Mouse (Mus musculus) brown adipose tissue, adult 24 weeks (tissue): ENCODE measurements at regions not wholly inside any gene's neighbourhood (a gene's known extent, or its start where the extent isn't known, plus 50 kb on each side); places are given as distances from the start of the nearest gene placed in this dataset.
"Not testable (repeated sequence)": the region's sequence is repeated elsewhere in the genome, so short reads cannot be mapped to it uniquely, and the experiment has no call there.

Experiments used
- H3K27ac ChIP-seq: fragments of 200-500 bp; replicated peaks from 2 replicates; pipeline ENCODE4 v1.5.1; 2012; ENCODE audit warnings: low read depth, mild to moderate bottlenecking, low read length
- H3K4me1 ChIP-seq: fragments of 200-500 bp; 2 replicates; pipeline ENCODE4 v1.6.1; 2012; ENCODE audit warnings: low read length, mixed read lengths; ENCODE audit not compliant: control insufficient read depth, insufficient read depth, insufficient read length
- H3K4me3 ChIP-seq: fragments of 200-500 bp; 2 replicates; pipeline ENCODE4 v1.5.1; 2012; ENCODE audit warnings: low read depth, mild to moderate bottlenecking, low read length, moderate library complexity; ENCODE audit not compliant: insufficient read depth

GRCm38 (mm10) chr16:49505271-49505670 is 193.8 kb upstream of the Ift57 start:
- H3K4me1 ChIP-seq: peaks cover 2% of the 10 kb centered on the region; the same call in 1 of the 2 replicates
- H3K27ac ChIP-seq: no peak overlapping the region
- no peak overlapping the region for H3K4me3 ChIP-seq

- Histone ChIP-seq H3K4me3 (no peak overlapping the region), H3K4me1 (no peaks in the 10 kb centered on the region), H3K27ac (no peak overlapping the region)
These were observed 180.2 kb upstream of the Ift57 start for GRCm38 (mm10) chr16:49518844-49519243.

GRCm38 (mm10) chr16:49520411-49520810 is 178.6 kb upstream of the Ift57 start:
- H3K27ac ChIP-seq: no peak overlapping the region
- H3K4me1 ChIP-seq: no peaks in the 10 kb centered on the region
- no peak overlapping the region for H3K4me3 ChIP-seq

- H3K4me3 ChIP-seq: no peak overlapping the region
- H3K27ac ChIP-seq: no peak overlapping the region
These were observed 177.3 kb upstream of the Ift57 start for GRCm38 (mm10) chr16:49521685-49522084.

GRCm38 (mm10) chr16:49522576-49522975 is 176.5 kb upstream of the Ift57 start:
- Histone ChIP-seq H3K27ac (no peak overlapping the region), H3K4me3 (no peak overlapping the region), H3K4me1 (no peaks in the 10 kb centered on the region)

More at GRCm38 (mm10) chr16:49521685-49522084, 177.3 kb upstream of the Ift57 start:
- no peaks in the 10 kb centered on the region for H3K4me1 ChIP-seq

- not testable (repeated sequence) for H3K27ac ChIP-seq, H3K4me1 ChIP-seq, H3K4me3 ChIP-seq
These were observed 170.4 kb upstream of the Ift57 start for GRCm38 (mm10) chr16:49528618-49529017.

- H3K4me3 ChIP-seq: no peak overlapping the region
- no peak overlapping the region for H3K27ac ChIP-seq
These were observed 170.0 kb upstream of the Ift57 start for GRCm38 (mm10) chr16:49529060-49529459.

GRCm38 (mm10) chr16:49530051-49530450 is 169.0 kb upstream of the Ift57 start:
- Histone ChIP-seq H3K4me3 (no peak overlapping the region), H3K4me1 (no peaks in the 10 kb centered on the region), H3K27ac (no peak overlapping the region)

More at GRCm38 (mm10) chr16:49529060-49529459, 170.0 kb upstream of the Ift57 start:
- no peaks in the 10 kb centered on the region for H3K4me1 ChIP-seq

GRCm38 (mm10) chr16:49532071-49532686 is 166.9 kb upstream of the Ift57 start:
- Histone ChIP-seq H3K4me1 (no peaks in the 10 kb centered on the region), H3K4me3 (no peak overlapping the region), H3K27ac (no peak overlapping the region)

- Histone ChIP-seq H3K4me1 (no peaks in the 10 kb centered on the region), H3K4me3 (no peak overlapping the region), H3K27ac (no peak overlapping the region)
These were observed 165.5 kb upstream of the Ift57 start for GRCm38 (mm10) chr16:49533498-49533998.

- Histone ChIP-seq H3K4me1 (no peaks in the 10 kb centered on the region), H3K4me3 (no peak overlapping the region), H3K27ac (no peak overlapping the region)
These were observed 148.8 kb upstream of the Ift57 start for GRCm38 (mm10) chr16:49550231-49550630.

GRCm38 (mm10) chr16:49570031-49570430 is 129.0 kb upstream of the Ift57 start:
- no peak overlapping the region for H3K4me3 ChIP-seq
- H3K4me1 ChIP-seq: no peaks in the 10 kb centered on the region; the same call in 1 of the 2 replicates
- no peak overlapping the region for H3K27ac ChIP-seq

GRCm38 (mm10) chr16:49572485-49573170 is 126.4 kb upstream of the Ift57 start:
- H3K27ac ChIP-seq: no peak overlapping the region
- no peaks in the 10 kb centered on the region; the same call in 1 of the 2 replicates for H3K4me1 ChIP-seq
- H3K4me3 ChIP-seq: no peak overlapping the region

GRCm38 (mm10) chr16:49573171-49573517 is 125.9 kb upstream of the Ift57 start:
- H3K4me3 ChIP-seq: no peak overlapping the region
- no peak overlapping the region for H3K27ac ChIP-seq
- H3K4me1 ChIP-seq: no peaks in the 10 kb centered on the region; the same call in 1 of the 2 replicates

- Histone ChIP-seq H3K4me3 (no peak overlapping the region), H3K27ac (no peak overlapping the region), H3K4me1 (no peaks in the 10 kb centered on the region)
These were observed 120.1 kb upstream of the Ift57 start for GRCm38 (mm10) chr16:49578976-49579375.

GRCm38 (mm10) chr16:49580708-49581107 is 118.3 kb upstream of the Ift57 start:
- H3K27ac ChIP-seq: peak overlapping the region; percentile 28; the same call in 1 of the 2 replicates
- H3K4me1 ChIP-seq: no peaks in the 10 kb centered on the region
- no peak overlapping the region for H3K4me3 ChIP-seq
